Mouse (Mus musculus): ENCODE measurements at regions not wholly inside any gene's neighbourhood (a gene's known extent, or its start where the extent isn't known, plus 50 kb on each side); places are given as distances from the start of the nearest gene placed in this dataset.
A peak's percentile ranks its signal among the peaks of the same experiment; 100 is the strongest.

DNA sequence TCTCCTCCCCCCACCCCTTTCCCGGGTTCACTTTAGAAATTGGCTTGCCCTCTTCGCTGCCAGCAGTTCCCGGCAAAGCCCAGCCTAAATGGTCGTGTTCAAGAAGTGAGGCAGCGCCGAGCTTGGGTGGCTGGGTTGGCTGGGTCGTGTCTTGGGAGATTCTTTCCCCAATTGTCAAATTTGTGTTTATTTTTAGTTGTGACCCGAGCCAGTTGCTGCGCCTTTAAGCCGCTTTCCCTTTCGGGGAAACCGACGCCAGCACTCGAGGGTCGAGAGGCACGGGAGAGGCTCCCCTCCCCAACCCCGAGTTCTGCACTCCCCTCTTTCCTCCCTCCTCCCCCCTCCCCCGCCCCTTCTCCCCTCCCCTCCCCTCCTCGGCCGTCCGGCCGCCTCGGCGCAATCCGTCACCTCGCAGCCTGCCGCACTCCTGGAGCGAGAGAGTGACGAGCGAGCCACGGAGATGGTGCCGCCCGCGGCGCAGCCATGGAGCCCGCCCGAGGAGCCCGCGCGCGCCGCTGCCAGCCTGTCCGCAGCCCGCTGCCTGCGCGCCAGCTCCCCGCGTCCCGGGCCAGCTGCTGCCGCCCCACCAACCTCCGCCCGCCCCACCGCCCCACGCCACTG lies 64.6 kb upstream of the Frmpd3 start:
- no peak for TF ChIP-seq GATA1 (IDR thresholded peaks at IDR 0.05; ENCODE audit: borderline replicate concordance, low read length)
- no peak for TF ChIP-seq FLI1 (IDR thresholded peaks at IDR 0.05; ENCODE audit: low read length)
- H3K4me1 ChIP-seq: no peaks in the 10 kb centered on the region; the same call in 1 of the 2 replicates
- no peaks in the 10 kb centered on the region for H3K36me3 ChIP-seq (replicated peaks; ENCODE audit: low read length)
- peak overlapping the region; percentile 18 for H3K4me3 ChIP-seq (replicated peaks)
- H3K9me3 ChIP-seq: no peaks in the 10 kb centered on the region
- peaks cover 75% of the 10 kb centered on the region for H3K27me3 ChIP-seq (replicated peaks)

DNA sequence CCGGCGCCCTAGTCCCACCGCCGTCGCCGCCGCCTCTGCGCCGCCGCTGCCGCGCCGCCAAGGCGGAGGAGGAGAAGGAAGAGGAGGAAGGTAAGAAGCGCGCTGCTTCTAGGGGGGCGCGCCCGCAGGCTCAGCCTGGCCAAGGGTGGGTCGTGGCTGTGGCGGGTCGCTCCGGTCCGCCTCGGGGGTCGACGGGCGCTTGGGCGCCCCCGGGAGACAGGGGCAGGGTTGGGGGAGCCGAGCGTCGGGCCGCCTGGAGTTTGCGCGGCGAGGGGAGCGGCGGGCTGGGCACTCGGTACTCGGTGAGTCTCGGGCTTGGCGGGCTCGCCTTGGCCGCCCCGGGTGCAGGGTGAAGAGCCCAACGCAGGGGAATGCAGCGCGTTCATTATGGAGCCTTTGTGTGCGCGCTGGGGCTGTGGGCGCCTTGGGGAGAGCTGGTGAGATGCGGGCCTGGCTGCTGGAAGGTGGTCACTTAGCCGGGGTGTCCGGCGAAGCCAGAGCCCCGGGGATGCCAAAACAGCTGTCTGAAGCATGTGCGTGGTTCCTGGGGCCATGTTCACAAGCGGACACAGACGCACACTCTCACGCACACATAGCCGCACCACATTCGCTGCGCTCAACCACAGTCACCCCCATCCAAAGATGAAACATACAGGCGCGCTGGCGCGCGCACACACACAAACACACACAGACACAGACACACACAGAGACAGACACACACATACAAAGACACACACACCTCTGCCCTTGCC lies 63.9 kb upstream of the Frmpd3 start:
- peaks cover 73% of the 10 kb centered on the region for H3K27me3 ChIP-seq (replicated peaks)
- no peaks in the 10 kb centered on the region for H3K36me3 ChIP-seq (replicated peaks; ENCODE audit: low read length)
- H3K4me3 ChIP-seq (replicated peaks): no peak overlapping the region
- no peaks in the 10 kb centered on the region for H3K9me3 ChIP-seq
- no peaks in the 10 kb centered on the region; the same call in 1 of the 2 replicates for H3K4me1 ChIP-seq
- TF ChIP-seq FLI1 (IDR thresholded peaks at IDR 0.05; ENCODE audit: low read length): no peak
- no peak for TF ChIP-seq GATA1 (IDR thresholded peaks at IDR 0.05; ENCODE audit: borderline replicate concordance, low read length)

DNA sequence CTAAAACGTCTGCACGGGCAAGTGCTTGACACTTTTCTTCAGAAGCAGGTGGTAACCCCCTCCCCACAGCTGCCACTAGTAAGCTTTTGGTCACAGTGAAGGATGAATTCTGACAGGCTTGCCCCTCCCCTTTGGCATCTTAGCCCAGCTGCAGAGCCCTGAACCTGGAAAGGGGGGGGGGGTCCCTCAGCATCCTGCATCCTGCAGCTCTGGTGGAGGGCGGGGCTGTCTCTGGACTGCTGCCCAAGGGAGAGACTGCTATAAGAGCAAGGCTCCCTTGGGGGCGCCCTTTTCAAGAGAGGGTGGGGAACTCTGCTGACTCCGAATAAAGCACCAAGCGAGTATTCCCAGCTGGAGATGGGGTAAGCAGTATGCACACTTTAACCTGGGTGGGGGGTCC lies 62.8 kb upstream of the Frmpd3 start:
- Histone ChIP-seq H3K4me1 (no peaks in the 10 kb centered on the region; the same call in 1 of the 2 replicates), H3K4me3 (replicated peaks) (no peak overlapping the region), H3K27me3 (replicated peaks) (peaks cover 73% of the 10 kb centered on the region), H3K36me3 (replicated peaks; ENCODE audit: low read length) (no peaks in the 10 kb centered on the region), H3K9me3 (no peaks in the 10 kb centered on the region)
- no peak for TF ChIP-seq FLI1 (IDR thresholded peaks at IDR 0.05; ENCODE audit: low read length)
- TF ChIP-seq GATA1 (IDR thresholded peaks at IDR 0.05; ENCODE audit: borderline replicate concordance, low read length): no peak

DNA sequence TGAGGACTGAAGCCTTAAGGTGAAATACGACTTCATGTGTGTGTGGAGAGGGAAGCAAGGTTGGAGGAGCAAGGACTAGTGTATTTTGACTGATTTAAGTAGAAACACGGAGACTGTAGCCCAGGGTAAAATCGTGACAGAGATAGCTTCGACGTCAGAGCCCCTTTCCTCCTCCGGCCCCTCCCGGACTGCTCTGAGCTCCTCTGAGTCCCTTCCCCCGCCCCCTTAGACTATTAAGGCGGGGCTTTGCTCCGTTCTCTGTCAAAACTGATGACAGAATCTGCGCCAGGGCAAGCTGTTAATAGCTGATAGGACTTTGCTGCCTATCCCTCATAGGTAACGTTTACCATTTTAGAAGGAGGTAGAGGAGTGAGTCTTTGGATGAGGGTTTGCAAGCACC lies 62.0 kb upstream of the Frmpd3 start:
- Histone ChIP-seq H3K9me3 (no peaks in the 10 kb centered on the region), H3K27me3 (replicated peaks) (peaks cover 69% of the 10 kb centered on the region), H3K36me3 (replicated peaks; ENCODE audit: low read length) (no peaks in the 10 kb centered on the region), H3K4me1 (no peaks in the 10 kb centered on the region; the same call in 1 of the 2 replicates), H3K4me3 (replicated peaks) (no peak overlapping the region)
- TF ChIP-seq GATA1 (IDR thresholded peaks at IDR 0.05; ENCODE audit: borderline replicate concordance, low read length) (no peak), FLI1 (IDR thresholded peaks at IDR 0.05; ENCODE audit: low read length) (no peak)

Data from megakaryocyte, embryonic 14.5 days (primary cell).